Mouse (Mus musculus) kidney, adult 18-20 months (tissue): ENCODE results near the gene Rock2.
A peak's percentile ranks its signal among the peaks of the same experiment; 100 is the strongest.

Source experiments
- DNase-seq: peaks from one replicate; pipeline ENCODE4 v3.0.0; 2021

The Rock2 gene

DNA sequence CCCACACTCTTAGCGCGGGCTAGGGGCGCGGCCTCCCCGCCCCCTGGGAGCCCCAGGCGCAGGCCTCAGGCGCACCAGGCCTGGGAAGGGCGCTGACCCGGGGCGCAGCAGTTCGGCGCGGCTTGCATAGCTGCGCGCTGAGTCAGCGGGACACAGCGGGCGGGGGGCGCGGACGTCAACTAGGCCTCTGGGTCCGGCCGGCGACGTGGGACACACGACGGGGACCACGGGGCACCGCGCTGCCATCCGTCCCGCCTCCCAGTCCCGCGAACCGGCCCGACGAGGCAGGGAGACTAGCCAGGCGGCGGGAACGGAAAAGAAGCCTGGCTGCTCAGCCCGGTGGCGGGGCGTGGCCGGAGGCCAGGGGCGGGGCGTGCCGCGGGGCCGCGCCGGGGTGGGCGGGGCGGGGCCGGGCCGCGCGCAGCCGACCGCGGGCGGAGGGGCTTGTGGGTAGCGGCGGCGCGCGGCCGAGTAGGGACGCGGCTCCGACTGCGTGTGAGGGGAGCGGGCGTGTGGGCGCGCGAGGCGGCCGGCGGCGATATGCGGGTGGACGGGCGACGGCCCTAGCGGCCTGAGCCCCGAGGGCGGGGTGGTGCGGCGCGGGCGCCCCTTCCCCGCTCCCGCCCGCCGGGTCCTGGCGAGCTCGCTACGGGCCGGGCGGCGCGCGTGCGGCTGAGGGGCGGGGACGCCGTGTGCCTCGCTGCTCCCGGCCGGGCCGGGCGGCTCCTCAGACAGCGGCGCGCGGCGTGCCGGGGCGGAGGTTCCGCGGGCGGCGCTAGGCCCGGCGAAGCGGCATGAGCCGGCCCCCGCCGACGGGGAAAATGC, at the start of gene Rock2:
Rock2 (plus strand) TSS at position 500 of the 825 bp plus-strand sequence.
- DNase-seq = peak; percentile 89

DNA sequence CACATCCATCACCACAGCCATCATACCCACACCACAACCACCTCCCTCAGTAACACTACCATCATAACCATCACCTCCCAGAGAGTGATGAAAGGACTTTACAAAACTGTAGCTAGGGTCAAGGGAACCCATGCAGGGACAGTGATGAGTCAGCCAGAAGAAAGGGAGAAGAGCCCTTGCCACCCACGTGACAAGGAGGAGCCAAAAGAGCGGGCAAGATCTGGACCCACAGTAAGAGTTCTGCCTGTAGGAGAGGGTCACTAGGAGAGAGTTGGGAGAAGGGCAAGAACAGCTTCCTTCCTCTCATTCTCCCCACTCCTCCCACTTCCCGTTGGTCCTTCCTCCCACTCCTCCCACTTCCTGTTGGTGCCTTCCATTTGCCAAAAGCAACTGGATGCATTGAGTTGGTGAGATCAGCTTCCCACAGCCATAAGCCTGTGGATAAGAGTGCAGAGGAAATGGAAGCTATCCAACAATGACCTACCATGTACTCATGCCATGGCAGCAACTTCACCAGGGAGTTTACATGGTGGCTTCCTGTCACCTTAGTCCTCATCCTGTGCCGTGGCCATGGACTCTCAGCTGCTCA, 47.4 kb upstream of the Rock2 start:
- no peak for DNase-seq

DNA sequence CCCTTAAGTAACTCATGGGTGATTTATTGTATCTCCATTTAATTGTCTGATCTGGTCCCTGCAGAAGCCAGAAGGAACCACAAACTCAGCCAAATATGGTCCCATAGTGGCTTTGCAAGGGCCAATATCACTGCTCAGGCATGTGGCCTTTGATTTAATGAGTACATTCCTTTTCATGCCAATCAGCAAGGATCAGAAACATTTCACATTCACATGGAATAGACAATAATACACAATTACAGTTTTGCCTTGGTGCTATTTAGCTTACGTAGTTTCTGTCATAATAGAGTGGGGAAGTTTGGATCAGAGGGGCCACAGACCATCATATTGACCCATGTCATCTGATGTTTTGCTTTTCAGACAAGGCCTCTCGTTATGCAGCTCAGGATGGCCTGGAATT, 46.2 kb upstream of the Rock2 start:
- DNase-seq = no peak

DNA sequence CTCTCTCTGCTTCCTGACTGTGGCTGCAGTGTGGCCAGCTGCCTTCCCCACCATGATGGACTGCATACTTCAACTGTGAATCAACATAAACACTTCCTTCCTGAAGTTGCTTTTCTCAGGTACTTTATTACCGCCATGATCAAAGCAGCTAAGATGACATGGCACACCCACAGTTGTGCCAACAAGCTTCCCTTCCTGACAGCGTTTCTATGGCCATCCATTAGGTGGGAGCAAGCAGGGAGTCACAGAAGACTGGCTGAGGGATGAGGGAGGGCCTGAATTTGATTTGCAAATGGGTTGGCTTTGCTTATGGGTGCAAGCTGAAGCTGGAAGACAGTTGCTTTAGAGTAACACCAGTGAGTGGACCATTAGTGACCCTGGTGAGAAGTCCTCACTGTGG, 44.9 kb upstream of the Rock2 start:
- DNase-seq = no peak

DNA sequence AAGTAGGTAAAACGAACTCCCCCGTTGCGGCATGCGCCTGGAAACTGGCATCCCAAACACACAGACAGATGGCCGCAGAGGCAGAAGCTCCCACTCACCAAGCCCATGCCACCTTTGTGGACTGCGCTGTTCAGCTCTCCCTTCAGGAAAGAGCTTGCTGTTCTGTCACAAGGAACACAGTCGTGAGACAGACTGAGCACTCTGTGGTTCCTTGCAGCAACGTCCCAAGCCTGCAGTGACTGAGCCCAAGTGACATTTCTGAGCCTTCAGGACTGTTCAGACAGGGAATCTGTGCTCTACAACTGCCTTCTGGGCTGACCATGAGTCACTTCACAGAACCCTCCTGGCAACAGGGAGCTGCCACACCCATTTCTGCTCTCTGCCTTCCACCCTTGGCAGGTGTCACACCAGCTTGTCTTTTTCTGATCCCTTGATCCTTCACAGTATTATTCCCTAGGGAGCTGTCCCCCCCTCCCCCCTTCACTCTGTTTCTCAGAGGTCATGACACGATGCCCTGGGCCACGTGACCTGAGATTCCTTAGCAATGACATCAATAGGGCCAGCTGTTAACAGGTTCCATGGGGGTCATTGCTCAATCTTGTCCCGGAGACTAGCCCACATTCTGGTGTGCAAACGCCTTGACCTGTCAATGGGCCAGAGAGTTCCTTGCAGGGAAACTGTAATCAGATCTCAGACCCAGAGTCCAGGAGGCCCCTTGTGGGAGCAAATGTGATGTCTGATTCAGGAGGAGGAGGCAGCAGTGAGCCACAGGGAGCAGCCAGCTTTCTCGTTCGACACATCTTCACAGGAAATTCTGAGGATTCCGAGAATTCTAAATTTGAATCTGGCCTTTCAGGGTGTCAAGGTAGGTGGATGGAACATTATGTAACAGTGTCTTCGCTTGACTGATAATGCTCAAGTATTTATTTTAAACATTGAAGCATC, 44.0 kb upstream of the Rock2 start:
- DNase-seq = peak; percentile 45

DNA sequence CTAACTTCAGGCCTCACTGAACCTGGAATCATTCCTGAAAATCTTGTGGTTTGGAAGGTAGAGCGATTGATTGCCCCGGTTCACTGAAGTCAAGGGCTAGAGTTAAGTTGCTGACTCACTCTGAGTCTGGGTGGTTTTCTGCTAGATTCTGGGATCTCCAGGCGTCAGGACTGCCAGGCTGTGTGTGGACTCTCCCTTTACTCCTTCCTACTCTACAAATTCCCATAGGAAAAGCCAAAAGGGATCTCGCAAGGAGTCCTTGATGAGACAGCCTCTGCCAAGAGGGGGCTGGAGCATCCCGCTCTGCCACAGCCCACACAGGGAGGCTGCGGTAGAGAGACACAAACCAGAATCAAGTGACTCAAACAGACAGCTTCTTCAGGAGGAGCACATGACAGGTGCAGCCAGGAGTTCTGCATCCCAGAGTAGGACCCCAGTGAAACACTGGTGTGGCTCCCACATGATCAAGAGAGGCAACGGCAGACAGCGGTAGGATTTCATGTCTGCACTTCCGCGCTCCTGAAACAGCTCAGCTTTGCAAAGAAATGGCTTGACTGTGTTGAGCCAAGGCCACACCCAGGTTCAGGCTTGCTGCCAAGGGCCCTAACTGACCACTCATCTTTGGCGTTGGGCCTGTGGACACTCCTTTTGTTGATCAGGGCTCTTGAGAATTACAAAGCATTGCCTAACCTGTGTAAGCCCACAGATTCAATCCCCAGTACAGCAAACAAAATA, 41.1 kb upstream of the Rock2 start:
- DNase-seq = peak; percentile 64

DNA sequence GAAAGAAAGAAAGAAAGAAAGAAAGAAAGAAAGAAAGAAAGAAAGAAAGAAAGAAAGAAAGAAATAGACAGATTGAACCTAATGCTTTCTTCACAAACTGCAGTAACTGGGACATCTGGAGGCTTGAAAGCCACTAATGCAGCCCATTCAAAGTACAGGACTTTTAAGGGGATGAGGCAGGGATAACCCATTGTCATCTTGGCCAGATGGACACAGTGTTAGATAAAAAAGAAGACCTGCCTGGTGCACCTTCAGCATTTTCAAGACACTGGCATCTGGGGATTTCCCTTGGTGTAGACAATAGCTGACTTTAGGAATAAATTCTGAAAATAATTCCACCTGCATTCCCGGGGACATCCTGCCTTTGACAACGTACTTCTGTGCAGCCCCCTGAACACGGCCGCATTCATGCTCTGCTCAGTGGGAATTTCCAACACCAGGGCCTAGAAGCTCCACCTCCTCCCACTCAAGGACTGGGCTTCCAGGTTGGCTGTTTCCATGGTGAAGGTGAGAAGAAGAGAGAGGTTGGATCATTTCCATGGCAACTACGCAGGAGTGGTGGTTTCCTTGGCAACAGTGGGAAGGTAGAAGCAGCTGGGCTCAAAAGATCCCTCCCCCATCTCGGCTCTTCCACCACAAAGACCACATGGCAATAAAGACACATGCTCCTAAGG, 38.9 kb upstream of the Rock2 start:
- no peak for DNase-seq

DNA sequence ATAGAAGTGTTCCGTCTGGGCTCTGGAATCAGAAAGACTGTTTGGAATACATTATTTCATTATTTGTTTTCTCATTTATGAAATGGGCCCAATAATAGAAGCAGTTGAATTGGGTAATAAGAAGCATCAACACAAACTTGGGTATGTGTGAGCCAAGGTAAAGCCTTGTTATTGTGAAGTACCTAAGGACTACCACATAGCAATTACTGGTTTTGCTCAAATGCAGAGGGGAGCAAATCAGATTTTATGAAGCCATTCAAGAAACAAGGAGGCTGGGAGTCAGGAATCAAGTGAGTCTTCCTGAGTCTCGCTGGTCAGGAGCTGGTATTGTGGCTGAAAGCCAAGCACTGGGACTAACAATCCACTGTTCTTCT, 38.4 kb upstream of the Rock2 start:
- no peak for DNase-seq

DNA sequence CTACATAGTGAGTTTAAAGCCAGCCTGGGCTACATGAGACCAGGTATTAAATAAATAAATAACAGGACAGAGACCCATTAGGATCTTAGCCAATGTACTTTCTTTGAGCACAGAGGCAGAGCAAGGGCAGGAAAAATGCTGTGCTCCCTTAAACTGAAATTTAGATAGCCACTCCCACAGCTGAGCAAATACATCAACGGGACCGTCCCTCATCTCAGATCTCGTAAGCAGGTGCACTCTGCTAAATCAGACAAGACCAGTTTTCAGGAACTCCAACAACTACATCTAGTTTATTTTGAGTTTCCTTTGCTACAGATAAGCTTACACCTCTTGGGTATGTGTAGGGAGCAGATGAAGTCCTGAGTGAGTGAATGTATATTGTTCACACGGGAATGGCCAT, 36.6 kb upstream of the Rock2 start:
- no peak for DNase-seq

DNA sequence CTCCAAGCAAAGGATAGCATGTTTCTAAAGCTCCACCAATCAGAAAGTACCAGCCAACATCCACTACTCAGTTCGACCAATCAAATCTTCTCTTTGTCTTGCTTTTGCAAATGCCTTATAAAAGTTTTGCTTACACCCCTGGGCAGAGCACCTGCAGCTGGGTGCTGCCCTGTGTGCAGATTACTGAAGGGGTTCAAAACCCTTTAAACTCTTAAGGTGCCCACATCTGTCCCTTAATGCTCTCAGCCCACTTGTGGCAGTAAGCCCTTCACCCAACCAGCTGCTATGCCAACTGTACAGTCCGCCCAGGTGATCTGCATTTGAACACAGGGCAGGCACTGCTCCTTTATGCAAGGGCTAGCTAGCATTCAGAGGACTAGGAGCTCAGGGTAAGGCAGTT, 34.9 kb upstream of the Rock2 start:
- no peak for DNase-seq

DNA sequence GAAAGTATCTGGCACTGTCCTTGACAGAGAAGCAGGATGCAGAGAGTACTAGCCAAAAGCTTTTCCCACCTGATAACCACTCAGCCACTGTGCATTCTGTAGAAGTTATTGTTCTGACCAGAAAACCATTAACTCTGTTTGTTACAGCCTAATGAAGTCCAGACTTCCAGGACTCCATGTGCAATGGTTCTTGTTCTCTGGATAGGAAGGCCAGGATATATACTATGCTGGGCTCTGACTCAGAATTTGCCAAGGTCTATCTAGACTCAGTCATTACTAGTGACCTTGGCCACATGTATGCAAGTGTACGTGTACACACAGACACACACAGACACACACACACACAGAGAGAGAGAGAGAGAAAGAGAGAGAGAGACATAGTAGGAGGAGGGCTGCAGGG, 34.2 kb upstream of the Rock2 start:
- DNase-seq = no peak

DNA sequence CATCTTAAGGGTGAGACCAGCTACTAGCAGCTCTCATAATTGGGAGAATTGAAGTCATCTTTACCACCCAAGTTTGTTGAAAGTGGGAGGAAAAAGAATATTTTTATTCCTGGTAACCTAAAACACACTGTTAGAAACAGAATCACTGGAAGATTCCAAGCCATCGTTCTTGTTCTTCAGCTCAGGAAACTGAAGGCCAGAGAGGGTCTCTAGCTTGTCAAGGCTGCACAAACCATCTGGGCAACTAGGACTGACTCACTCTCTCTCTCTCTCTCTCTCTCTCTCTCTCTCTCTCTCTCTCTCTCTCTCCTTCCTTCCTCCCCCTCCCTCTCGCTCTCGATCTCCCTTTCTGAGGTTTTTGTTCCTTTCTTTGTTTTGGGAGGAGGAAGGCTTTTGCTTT, 33.7 kb upstream of the Rock2 start:
- no peak for DNase-seq

DNA sequence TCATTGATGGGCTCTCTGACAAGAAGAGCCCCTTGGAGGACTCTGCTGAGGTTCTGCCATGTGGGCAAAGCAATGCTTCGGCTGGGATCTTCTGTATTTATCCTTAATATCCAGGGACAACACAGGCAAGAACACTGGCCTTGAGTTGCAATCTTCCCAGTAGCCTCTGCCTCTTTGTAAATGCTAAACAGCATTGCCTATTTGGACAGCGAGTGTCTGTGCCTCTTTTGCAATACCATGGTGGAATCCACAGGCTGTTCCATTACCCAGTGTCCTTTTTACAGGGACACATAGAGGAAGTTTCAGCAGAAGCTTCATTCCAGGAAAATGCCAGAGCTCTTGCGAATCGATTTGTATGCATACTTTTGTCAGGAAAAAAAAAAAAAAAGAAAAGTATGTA, 30.2 kb upstream of the Rock2 start:
- no peak for DNase-seq

DNA sequence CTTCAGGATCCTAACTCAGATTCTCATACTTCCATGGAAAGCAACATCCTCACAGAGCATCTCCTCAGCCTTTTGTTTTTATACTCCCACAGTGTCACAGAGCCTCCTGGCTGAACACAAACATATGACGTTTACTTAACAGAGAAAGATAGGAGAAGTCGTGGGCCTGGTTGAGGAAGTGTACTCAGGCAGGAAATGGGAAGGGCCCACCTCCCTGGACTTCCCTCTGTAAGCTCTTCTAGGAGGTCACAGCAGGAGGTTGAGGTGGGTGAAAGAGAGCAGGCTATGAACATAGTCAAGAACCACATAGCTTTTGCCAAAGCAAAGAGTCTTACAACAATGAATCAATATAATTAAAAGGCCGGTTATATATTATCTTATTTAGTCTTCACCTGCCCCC, 28.8 kb upstream of the Rock2 start:
- no peak for DNase-seq

DNA sequence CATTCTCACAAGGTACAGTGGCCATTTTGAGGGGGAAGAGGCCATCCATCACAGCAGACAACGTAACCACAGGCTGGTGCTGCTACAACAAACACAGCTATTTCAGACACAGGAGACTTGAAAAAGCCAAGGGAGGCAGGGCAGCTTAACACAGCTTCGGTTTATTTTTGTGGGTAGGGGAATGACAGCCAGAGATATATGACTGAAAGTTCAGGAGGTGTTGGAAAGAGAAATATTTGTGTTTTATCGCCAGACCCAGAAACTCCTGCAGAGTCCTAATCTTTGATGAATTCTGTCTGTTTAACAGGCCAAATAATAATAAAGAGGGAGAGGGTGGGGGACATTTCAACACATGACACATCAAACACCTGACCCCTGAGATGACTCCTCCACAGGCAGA, 28.2 kb upstream of the Rock2 start:
- DNase-seq = no peak

DNA sequence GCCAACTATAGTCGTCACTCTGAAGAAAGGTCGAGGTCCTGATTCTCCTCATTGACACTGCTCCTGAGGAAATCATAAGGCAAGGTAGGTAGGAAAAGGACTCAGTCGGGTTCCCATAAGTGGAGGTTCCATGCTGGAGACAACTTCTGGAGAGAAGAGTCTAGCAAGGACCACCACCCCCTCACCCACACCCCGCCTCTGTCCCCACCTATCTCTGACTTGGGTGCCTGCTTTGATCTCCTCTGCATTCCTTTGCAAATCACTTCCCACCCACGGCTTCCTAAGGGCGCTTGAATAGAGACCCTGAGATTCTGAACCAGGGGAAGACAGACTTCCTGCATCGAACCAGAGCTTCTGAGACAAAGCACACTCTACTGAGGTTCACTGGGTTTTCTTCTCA, 27.4 kb upstream of the Rock2 start:
- DNase-seq = no peak

DNA sequence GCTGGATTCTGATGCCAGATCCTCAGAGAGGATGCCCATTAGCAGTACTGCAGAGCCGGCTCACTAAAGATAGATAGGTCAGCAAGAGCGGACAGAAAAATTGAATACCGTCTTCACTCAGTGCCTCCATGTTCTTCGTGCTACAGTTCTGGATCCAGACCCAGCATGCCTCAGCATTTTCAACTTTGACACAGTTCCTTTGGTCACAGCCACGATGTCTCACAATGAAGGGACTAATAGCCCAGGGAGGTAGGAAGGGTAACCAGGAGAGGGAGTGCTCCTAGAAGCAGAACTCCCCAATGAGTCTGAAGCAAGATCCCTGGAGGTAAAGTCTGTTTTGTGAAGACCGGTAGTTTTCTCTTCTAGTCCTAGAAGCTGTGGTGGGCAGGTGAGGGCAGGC, 26.1 kb upstream of the Rock2 start:
- DNase-seq = no peak

DNA sequence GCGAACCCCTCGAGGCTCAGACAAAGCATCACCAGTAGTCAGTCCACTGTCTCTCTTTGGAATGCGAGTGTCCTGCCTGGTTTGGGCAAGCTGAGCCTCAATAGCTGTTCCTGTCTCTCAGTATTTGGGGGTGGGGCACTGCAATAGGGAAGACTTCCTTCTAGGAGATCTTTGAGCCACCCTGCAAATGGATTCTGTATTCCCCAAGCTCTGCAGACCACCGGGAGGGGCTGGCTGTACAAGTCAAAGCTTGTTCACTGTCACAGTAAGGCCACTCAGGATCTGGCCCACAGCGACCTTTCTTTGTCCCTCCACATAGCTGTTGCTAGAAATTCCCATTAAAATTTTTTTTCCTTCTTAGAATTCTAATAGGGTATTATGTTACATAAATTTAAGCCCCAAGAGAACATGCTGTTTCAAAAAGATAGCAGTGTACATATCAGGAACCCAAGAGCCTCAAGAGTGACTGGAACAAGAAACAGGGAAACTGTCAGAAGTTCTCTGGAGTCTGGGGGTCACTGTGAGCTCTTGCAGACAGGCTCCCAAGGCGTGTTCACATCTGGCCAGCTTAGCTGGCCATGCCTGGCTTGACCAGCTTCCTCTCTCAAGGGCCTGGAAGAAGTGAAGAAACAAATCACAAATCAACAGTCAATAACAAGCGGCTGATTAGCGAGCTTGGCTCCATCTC, 25.5 kb upstream of the Rock2 start:
- DNase-seq = no peak

DNA sequence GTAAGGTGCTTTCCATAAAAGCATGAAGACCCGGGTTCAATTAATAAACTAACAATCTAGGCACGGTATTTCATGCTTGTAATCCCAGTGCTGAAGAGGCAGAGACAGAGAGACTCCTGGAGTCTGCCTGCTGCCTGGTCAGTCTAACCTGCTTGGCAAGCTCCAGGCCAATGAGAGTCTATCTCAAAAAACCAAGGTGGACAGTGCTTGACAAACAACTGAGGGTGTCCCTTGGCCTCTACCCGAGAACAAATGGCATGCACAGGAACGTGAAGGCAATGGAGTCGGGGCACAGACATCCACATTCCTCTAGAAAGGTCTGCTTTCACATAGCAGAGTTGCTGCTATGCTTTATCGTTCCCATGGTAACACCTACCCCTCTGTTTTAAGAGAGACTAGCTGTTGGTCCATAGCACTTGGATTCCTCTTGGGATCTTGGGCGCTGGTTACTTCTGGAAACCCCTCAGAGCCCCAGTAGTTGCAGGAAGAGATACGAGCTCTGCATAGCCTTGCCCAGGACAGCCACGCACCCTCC, 24.8 kb upstream of the Rock2 start:
- DNase-seq = no peak

DNA sequence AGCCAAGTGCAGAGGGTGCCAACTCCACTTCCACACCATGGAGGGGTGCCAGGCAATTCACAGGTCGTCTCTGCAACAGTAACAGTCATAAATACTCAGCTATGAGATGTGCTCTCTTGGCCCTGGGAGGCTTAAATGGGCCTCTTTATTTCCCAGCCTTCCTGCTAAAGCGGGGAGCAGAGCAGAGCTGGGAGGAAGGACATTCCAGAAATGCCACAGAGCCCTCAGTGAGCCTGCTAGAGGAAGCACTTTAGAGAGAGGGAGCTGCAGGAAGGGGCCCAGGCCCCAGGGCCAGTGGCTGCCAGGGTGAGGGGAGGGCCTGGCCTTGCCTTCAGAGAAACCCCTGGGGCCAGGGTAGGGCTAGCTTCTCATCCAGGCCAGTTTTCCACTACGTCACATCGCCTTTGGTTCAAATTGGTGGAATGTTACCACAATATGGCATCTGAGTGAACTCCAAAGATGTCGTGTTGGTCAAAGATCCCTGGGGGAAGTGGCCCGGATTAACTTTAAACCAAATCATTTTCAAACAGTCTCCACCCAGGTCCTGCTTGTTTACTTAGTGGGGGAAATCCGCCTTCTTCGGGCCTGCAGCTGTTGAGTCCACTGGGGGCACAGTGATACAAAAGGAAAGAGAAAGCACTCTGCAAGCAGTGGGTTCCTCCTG, 24.2 kb upstream of the Rock2 start:
- peak; percentile 61 for DNase-seq

DNA sequence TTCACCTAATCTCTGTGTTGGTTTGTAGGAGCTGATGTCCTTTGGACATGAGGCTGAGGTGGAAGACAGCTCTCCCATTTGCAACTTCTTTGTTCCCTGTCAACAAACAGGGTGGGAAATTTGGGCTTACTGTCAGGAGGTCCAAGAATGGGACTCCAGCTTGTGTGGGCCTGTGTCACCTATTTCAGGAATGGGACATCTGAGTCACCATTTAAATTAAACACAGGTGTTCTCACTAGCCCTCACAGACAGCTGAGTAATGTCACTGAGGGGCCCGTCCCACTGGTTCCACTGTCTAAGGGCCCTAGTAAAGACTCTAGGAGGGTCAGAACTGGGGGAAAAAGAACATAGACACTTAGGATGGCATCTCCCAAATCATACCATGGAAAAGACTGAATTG, 22.7 kb upstream of the Rock2 start:
- no peak for DNase-seq
